Mouse (Mus musculus) spleen, adult 2 months (tissue): Measurements from ENCODE around the gene Ascl4.

Experiments
- CTCF ChIP-seq: fragments of 200-500 bp; IDR thresholded peaks from 2 replicates; pipeline ENCODE4 v1.5.1; 2011; ENCODE audit warnings: mild to moderate bottlenecking, inconsistent platforms; ENCODE audit not compliant: insufficient read depth, insufficient read length, insufficient replicate concordance; ENCODE audit errors: extremely low read depth
- POLR2A ChIP-seq: fragments of 200-500 bp; IDR thresholded peaks from 2 replicates; pipeline ENCODE4 v1.6.1; 2011; ENCODE audit warnings: low read depth, low read length, inconsistent platforms

GRCm38 (mm10) chr10:85968731-85969130 is 41.2 kb downstream of the Ascl4 start:
- TF ChIP-seq POLR2A, result no peak
- no peak for TF ChIP-seq CTCF
